Mouse (Mus musculus) olfactory bulb, adult 2 months (tissue): ENCODE results near the gene Ncstn. TPM values are rescaled to one million over a fixed set of nuclear protein-coding genes. Genes with fewer than 3 reads are reported as not detected.

Experiments used
- H3K27ac ChIP-seq: fragments of 200-500 bp; 2 replicates; pipeline ENCODE4 v1.5.1; 2012; ENCODE audit warnings: low read depth, low read length; ENCODE audit not compliant: insufficient read depth
- H3K4me1 ChIP-seq: fragments of 200-500 bp; 2 replicates; pipeline ENCODE4 v1.6.1; 2012; ENCODE audit warnings: low read length; ENCODE audit not compliant: control insufficient read depth, insufficient read depth
- H3K4me3 ChIP-seq: fragments of 200-500 bp; 2 replicates; pipeline ENCODE4 v1.5.1; 2012; ENCODE audit warnings: mild to moderate bottlenecking, low read depth, low read length, moderate library complexity; ENCODE audit not compliant: insufficient read depth
- CTCF ChIP-seq: fragments of 200-500 bp; IDR thresholded peaks from 2 replicates; pipeline ENCODE4 v1.5.1; 2012; ENCODE audit warnings: low read depth, mild to moderate bottlenecking, low read length, moderate library complexity; ENCODE audit not compliant: insufficient read depth
- POLR2A ChIP-seq: fragments of 200-500 bp; IDR thresholded peaks from 2 replicates; pipeline ENCODE4 v1.6.1; 2012; ENCODE audit warnings: mild to moderate bottlenecking, low read depth, low read length, moderate library complexity; ENCODE audit not compliant: insufficient read depth
- WGBS: fragments of 180-500 bp; shearing (Covaris S2); methylation state at CpG from one replicate; pipeline ENCODE4 v1.1.7; 2018; 5-methylcytosine and 5-hydroxymethylcytosine counted together
- polyA plus RNA-seq: library from polyadenylated mRNA; stranded (reverse); fragments of >200 nt; gene quantifications from 2 replicates; pipeline ENCODE4 v1.2.4, GENCODE M21; 2012; ENCODE audit warnings: low replicate concordance; ENCODE audit not compliant: missing spikeins, insufficient read depth, insufficient read length

Ncstn gene
- polyA plus RNA-seq, 1 experiment = 196 TPM

DNA sequence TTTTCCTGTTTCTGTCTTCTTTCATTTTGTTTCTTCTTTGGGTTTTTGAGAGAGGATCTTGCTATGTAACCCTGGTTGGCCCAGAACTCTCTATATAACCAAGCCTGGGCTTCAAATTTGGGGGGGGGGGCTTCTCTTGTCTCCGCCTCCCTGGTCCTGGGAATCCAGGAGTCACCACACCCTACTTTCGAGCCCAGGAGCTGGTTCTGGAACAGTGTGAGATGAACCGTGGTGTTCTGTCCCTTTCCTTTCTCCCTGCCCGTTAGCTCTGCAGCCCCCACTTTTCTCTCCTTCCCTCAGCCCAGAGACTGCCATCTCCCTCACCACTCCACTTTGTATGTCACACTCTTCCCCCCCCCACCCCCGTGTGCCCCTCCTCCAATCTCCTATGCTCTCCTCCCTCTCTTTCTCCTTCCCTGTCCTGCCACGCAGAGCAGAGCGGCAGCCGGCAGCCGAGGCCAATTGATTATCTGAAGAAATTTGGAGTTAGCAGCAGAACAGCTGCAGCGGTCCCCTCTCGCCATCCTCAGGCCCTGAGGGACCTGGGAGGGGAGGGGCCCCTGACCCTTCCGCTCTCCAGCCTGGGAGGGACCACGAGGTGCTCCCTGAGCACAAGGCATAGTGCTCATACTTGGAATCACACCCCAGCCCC lies 33.3 kb downstream of the Ncstn start:
- H3K4me1 ChIP-seq = peaks cover 15% of the 10 kb centered on the region
- H3K4me3 ChIP-seq = no peak overlapping the region
- no peak overlapping the region for H3K27ac ChIP-seq
- TF ChIP-seq POLR2A = no peak
- no peak for TF ChIP-seq CTCF
- WGBS = 32% methylated on average over 13 of the region's 13 CpGs

DNA sequence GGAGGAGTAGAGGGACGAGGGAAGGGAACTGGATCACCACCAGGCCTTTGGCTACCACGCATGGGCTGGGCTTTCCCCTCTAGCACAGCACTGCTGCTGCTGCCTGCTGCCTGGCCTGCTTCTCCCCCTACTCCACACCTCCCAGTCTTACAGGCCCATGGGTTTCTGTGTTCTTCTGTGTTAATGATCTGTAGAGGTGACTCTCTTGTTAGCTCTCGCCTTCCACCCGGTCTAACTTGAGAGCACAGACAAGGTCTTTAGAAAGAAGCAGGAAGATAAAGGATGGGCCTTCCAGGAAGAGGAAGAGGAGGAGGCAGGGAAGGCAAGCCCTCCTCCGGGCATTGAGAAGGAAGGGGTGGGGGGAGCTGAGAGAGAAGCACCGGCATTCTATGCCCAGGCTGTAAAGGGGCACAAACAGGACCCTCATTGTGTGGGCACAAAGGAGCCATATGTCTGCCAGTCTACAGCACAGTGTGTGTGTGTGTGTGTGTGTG lies 34.3 kb downstream of the Ncstn start:
- Histone ChIP-seq H3K4me1 (peaks cover 8% of the 10 kb centered on the region; the same call in 1 of the 2 replicates), H3K4me3 (no peak overlapping the region), H3K27ac (no peak overlapping the region)
- no peak for TF ChIP-seq POLR2A
- TF ChIP-seq CTCF = no peak
- 39% methylated on average over 6 of the region's 6 CpGs for WGBS

GRCm38 (mm10) chr1:172046938-172047337 lies 35.7 kb downstream of the Ncstn start:
- H3K4me3 ChIP-seq = no peak overlapping the region
- TF ChIP-seq CTCF = peak; percentile 73; the same call in 1 of the 2 replicates
- no peak for TF ChIP-seq POLR2A
- WGBS = 19% methylated on average over 5 of the region's 5 CpGs

GRCm38 (mm10) chr1:172046410-172046809 lies 36.2 kb downstream of the Ncstn start:
- Histone ChIP-seq H3K4me3 (no peak overlapping the region), H3K27ac (no peak overlapping the region), H3K4me1 (peaks cover 8% of the 10 kb centered on the region; the same call in 1 of the 2 replicates)
- TF ChIP-seq CTCF (no peak), POLR2A (no peak)
- WGBS = 78% methylated on average over 8 of the region's 8 CpGs

More at GRCm38 (mm10) chr1:172046938-172047337, 35.7 kb downstream of the Ncstn start:
- H3K4me1 ChIP-seq = peaks cover 8% of the 10 kb centered on the region; the same call in 1 of the 2 replicates
- H3K27ac ChIP-seq = no peak overlapping the region

DNA sequence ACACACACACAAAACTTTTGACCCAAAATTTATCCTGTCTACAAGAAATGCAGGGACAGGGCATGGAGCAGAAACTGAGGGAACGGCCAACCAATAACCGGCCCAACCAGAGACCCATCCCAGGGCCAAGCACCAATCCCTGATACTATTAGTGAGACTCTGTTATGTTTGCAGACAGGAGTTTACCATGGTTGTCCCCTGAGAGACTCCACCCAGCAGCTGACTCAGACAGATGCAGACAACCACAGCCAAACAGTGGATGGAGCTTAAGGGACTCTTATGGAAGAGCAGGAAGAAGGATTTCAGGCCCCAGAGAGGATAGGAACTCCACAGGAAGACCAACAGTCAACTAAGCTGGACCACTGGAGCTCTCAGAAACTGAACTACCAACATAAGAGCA lies 52.7 kb downstream of the Ncstn start:
- Histone ChIP-seq H3K4me3 (no peak overlapping the region), H3K4me1 (peaks cover 13% of the 10 kb centered on the region), H3K27ac (no peak overlapping the region)
- TF ChIP-seq CTCF = no peak
- TF ChIP-seq POLR2A = no peak
- WGBS = 92% methylated on average over 2 of the region's 2 CpGs

GRCm38 (mm10) chr1:172028394-172029275 lies 54.0 kb downstream of the Ncstn start, which contains the start of gene Vangl2:
Vangl2 (minus strand) TSS chr1:172028444.
- H3K4me1 ChIP-seq = peaks cover 20% of the 10 kb centered on the region
- no peak for TF ChIP-seq POLR2A
- TF ChIP-seq CTCF = no peak
- WGBS = 68% methylated on average over 21 of the region's 21 CpGs
- peak within 1 kb of the TSS; percentile 89 for H3K27ac ChIP-seq
- H3K4me3 ChIP-seq = peak within 1 kb of the TSS; percentile 87

GRCm38 (mm10) chr1:172027809-172028102 lies 54.8 kb downstream of the Ncstn start:
- Histone ChIP-seq H3K4me3 (peak overlapping the region; percentile 87; the same call in 1 of the 2 replicates), H3K27ac (peak overlapping the region; percentile 89; the same call in 1 of the 2 replicates), H3K4me1 (peaks cover 20% of the 10 kb centered on the region)
- WGBS = 9% methylated on average over 10 of the region's 10 CpGs
- TF ChIP-seq POLR2A = no peak
- no peak for TF ChIP-seq CTCF

- Histone ChIP-seq H3K27ac (peak overlapping the region; percentile 89), H3K4me1 (peaks cover 25% of the 10 kb centered on the region), H3K4me3 (peak overlapping the region; percentile 87)
- 1% methylated on average over 47 of the region's 54 CpGs for WGBS
- TF ChIP-seq CTCF = no peak
- TF ChIP-seq POLR2A = 0 out of 2 replicates have a peak, but pooled peaks have one; percentile 50
These were observed 55.4 kb downstream of the Ncstn start for GRCm38 (mm10) chr1:172027010-172027808.
